Mouse (Mus musculus) thymus, postnatal 36 days (tissue): Measurements from ENCODE around the gene Ndst2.
A peak's percentile ranks its signal among the peaks of the same experiment; 100 is the strongest.

Source experiments
- DNase-seq, 2 experiments: peaks; one replicate each; pipeline ENCODE4 v3.0.0; 2022; ENCODE audit warnings: mixed read lengths in 2 of 2

The Ndst2 gene

DNA sequence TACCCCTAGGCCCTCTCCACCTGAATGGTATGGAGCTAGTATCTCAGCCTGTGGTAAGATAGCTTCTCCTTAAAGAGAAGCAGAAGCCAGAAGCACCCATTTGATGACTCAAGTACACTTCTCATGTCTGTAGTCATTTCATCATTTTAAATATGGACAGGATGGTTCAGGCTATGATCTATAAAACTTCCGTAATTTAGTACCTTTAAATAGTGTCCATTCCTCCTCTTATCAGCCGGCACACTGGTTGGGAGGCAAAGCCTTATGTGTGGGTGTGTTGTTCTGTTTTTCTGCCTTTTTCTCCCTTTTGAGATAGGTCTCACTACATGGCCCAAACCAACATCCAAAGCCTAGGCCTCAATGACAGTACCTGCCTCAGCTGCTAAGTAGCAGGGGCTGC lies 35.8 kb downstream of the Ndst2 start:
- no peak for DNase-seq

DNA sequence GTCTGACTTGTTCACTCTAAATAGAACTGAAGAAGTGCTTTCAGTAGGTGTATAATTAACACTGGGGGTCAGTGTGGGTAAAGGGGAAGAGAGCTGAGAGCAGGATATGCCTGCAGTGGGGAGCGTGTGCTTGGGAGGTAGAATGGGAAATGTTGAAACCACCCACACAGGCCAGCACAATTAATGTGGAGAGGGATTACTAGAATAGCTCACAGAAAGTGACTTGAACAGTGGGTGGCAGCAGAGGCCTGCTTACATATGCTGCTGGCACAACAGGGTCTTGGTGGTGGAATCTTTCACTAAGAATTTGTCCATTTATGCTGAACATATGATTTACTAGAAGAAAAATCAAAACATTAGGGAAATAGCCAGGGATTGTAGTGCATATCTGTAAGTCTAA lies 37.4 kb downstream of the Ndst2 start:
- DNase-seq, result peak; percentile 47

DNA sequence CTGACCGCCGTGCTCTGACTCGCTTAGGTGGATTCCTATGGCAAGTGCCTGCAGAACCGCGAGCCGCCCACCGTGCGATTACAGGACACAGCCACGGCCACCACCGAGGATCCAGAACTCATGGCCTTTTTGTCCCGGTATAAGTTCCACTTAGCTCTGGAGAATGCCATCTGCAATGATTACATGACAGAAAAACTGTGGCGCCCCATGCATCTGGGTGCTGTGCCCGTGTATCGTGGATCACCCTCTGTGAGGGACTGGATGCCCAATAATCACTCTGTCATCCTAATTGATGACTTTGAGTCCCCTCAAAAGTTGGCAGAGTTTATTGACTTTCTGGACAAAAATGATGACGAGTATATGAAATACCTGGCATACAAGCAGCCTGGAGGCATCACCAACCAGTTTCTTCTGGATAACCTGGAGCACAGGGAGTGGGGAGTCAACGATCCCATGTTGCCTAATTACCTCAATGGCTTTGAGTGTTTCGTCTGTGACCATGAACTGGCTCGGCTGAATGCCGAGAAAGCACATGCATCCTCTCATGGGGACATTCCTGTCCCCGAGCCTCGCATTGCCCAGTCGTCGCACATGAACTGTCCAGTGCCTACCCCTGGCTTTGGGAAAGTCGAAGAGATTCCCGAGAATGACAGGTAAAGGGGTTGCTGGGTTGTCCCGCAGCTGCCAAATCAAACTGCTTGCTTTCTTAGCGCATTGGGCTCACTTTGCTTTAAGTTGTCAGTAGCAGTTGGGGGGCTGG lies 38.4 kb downstream of the Ndst2 start:
- no peak for DNase-seq

DNA sequence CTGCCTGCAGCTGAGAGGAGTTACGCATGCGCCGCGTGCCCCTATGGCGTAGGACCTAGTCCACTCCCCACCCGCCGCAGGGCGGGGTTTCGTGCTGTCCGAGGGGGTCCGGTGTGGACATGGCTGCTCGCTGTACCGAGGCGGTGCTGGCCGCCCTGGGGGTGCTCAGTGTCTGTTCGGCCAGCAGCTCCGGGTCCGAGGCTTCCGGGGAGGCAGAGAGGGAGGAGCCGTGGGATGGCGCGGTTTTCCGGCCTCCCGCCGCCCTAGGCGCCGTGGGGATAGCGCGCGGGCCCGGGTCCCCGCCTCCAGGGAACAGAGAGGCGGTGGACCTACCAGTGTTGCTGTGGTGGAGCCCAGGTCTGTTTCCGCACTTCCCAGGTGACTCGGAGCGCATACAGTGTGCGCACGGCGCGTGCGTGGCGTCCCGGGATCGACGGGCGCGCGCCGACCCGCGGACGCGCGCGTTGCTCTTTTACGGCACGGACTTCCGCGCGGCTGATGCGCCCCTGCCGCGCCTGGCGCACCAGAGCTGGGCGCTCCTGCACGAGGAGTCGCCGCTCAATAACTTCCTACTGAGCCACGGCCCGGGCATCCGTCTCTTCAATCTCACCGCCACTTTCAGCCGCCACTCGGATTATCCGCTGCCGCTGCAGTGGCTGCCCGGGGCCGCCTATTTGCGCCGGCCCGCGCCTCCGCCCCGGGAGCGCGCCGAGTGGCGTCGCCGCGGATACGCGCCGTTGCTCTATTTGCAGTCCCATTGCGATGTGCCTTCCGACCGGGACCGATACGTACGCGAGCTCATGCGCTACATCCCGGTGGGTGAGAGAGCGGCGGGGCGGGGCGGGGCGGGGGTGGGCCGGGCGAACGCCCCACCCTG lies 39.2 kb downstream of the Ndst2 start, which contains the start of gene Fut11:
Fut11 (plus strand) TSS at position 85 of the 877 bp plus-strand sequence.
- DNase-seq, result peak; percentile 79 to 83

DNA sequence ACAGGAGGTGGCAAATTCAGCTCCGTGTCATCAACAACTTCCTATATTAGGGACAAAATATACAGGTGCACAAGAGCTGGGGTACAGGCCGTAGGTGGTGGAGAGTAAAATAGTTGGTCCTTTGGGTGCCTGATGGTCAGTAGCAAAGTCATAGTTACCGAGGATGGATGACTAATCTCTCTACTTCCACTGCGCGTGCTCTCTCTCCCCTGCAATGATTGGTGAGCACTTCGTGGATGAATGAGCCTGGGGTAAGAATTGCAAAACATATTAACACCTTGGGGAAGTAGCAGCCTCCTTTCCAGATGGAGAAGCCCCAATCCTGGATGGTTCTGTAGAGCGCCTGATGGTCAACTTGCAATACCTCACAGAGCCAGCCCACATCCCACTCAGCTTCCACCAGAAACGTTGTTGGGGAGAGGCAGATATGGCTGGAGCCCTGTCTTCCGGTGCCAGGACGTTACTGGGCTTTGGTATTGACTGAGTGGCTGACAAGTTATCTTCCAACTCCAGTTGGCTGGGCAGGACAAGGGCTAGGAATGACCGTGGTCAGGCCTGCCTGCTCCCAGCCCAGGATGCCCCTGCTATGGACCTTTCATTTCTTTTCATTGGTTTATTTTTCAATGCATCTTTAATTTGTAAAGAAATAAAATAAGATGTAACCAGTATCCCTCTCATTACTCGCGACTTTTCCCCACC lies 40.0 kb downstream of the Ndst2 start:
- DNase-seq, result peak; percentile 7 to 35

DNA sequence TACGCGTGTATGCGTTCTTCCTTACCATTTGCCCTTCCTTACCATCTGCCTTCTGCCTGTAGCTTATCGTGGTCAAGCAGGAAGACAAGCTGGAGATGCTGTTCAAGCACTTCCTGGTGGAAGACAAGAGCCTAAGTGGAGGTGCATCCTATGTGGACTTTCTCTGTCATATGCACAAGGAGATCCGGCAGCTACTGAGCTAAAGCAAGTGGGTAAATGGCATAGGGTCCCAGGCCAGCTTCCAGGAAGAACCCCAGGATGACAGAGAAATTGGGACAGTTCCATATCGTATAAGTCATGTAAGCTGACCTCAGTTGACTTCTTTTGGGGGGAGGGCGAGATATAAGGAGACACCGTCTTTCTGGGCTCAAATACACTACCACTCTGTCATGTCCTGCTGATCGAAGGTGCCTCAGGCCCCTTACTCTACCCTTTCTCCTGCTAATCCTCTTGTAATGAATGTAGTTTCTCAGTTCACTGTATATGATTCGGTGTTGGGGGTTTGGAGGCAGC lies 40.7 kb downstream of the Ndst2 start:
- no peak for DNase-seq

DNA sequence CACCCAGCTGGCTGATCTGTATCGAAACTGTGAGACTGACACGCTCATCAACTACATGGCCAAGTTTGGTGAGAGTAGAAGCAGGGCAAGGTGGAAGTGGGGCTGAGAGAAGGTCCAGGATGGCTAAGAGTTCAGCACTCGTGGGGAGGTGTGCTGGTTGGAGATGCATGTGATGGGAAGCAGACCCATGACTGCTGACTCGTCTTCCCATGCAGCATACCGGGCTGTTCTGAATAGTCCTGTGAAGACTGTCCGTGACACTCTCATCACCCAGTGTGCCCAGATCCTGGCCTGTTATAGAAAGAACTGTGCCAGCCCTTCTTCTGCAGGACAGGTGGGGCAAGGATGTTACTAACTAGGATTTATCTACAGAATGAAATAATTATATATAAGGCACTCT lies 42.6 kb downstream of the Ndst2 start:
- DNase-seq, result no peak

DNA sequence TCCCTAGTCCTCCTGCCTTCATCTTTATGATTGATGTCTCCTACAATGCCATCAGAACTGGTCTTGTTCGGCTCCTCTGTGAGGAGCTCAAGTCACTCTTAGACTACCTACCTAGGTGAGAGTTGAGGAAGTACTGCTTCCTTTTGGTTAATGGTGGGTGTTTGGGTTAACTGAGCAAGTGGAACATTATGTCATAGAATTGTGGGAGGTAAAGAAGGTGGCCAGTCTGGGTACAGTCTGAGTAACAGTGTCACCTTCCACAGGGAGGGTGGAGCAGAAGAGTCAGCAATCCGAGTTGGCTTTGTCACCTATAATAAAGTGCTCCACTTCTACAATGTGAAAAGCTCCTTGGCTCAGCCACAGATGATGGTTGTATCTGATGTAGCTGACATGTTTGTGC lies 45.4 kb downstream of the Ndst2 start:
- no peak for DNase-seq

DNA sequence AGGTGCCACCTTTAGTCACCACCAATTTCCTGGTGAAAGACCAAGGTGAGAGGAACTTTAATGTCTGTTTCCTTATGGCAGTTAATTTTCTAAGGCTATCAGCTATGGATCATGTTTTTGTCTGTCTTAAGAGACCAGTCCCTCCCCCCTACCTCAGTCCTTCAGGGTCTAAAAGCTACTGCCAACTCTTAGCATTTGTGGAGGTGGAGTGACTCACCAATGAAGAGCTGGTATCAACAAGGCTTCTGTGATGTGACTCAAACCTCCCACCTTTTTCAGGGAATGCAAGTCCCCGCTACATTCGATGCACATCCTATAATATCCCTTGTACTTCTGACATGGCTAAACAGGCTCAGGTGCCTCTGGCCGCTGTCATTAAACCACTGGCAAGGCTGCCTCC lies 47.8 kb downstream of the Ndst2 start:
- DNase-seq, result no peak

DNA sequence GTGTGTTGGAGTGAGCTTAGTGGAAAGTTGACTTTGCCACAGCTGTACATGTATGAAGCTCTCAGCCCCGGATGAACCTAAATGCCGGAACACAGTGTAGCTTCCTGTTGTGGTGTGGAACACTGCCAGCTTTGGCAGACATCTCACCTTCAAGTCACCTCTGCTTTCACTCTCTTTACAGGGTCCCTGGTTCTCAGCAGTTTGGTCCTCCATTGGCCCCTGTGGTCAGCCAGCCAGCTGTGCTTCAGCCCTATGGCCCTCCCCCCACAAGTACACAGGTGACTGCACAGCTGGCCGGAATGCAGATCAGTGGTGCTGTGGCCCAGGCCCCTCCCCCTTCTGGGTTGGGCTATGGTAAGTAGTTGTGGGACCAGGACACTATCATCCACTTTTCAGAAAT lies 51.9 kb downstream of the Ndst2 start:
- peak; percentile 73 to 80 for DNase-seq

DNA sequence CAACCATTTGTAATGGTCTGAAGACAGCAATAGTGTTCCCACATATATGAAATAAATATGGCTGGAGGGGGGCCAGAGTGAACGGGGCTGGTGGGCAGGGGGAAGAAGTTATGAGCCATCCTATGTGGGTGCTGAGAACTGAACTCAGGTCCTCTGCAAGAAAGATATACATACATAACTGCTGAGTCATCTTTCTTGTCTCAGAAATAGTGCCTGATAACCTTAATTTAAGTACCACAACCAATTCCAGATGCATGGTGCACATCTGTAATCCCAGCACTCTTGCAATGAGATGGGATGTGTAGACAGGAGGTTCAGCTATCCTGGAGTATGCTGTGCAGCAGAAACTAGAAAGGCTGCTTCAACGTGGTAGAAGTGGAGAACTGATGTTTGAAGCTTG lies 52.6 kb downstream of the Ndst2 start:
- no peak for DNase-seq

DNA sequence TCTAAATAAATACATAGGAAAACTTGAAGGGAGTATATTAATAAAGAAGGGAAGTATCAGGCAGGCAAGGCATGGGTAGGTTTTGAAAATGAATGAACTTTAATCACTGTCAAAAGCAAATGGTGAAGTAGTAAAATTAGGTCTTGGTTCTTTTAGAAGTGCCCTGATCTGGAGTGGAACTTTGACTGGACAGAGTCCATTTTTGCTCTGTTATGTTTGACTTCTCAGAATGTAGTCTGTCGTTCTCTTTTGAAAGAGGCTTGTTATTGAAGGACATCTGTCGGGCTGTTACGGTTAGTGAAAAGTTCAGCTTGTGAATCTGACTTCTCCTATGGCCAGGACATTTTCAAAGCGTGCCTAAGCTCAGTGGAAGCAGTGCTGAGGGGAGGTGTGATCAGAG lies 56.5 kb downstream of the Ndst2 start:
- DNase-seq, result no peak

DNA sequence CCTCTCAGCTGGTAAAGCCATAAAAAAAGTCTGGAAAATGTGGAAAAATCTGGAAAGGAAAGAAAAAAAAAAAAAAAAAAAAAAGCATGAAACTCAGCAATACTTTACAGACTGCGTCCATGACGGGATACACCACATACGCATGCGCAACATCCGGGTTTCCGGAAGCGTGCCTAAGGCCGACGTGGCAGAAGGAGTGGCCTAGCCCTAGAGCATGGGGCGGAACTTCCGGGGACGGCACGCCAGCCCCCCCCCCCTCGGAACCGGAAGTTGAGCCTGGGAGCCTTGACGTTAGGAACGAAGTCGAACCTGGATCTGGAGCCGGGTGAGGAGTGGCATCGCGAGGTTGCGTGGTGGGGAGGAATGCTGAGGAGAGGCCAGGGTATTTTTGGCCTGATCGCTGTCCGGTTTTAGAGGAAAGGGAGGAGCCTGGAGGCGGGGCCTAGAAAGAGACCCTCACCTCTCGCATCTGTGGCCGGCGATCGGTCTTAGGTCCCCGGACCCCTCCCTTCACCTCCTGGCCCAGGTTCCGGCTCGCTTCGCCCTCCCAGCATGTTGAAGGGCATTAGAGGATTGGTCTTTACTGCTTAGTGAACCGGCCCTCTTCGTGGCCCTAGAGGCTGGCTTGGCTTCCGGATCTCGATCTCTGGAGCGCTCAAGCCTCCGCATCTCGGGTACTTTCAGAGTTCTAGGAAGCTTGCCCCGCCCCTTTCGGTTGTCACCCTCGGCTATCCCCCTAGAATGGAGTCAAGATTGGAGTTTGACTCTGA lies 60.1 kb downstream of the Ndst2 start, which contains the start of gene Sec24c:
Sec24c (plus strand) TSS at position 245 of the 770 bp plus-strand sequence.
- peak; percentile 96 to 97 for DNase-seq

DNA sequence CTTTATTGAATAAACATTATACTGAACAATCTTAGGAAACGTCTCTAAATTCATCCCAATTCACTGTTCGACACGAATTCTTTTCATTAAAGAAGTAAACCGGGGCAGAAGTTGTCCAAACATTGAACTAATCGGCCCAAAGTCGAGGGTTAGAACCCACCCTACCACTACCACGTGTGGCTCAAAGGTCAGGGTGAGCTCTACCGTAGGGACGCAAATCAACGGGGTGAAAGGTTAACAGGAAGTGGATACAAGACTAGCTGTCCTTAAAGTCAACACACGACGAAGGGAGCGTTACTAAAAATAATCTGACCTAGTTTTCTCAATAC lies 60.7 kb downstream of the Ndst2 start:
- peak; percentile 25 to 32 for DNase-seq
